Mouse (Mus musculus) naive thymus-derived CD4-positive, alpha-beta T cell, adult 2 months (primary cell): ENCODE data around the gene Per1.

Experiments
- DNase-seq: peaks from one replicate; pipeline ENCODE4 v3.0.0-alpha.2; 2011; ENCODE audit warnings: low read depth

Gene Per1

DNA sequence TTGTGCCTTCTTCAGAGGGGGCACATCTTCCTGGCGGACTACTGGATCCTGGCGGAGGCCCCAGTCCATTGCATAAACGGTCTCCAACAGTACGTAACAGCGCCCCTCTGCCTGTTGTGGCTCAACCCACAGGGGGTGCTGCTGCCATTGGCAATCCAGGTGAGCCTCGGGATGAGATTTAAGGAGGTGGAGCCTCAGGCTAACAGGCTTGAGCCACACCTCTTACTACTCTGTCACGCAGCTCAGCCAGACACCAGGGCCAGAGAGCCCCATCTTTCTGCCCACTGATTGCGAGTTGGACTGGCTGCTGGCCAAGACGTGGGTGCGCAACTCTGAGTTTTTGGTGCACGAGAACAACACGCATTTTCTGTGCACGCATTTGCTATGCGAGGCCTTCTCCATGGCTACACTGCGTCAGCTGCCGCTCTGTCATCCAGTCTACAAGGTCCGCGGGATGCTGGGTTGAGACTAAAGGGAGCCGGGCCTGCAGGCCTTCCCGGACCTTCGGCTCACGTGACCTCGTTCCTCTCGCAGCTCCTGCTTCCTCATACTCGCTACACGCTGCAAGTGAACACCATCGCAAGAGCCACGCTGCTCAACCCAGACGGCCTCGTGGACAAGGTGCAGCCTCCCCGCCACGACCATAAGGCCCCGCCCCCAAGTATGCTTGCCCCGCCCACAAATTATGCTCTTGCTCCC is 39.1 kb downstream of the Per1 start:
- DNase-seq: peak; percentile 59

- DNase-seq: no peak
Measured at GRCm38 (mm10) chr11:69134622-69134968, 39.6 kb downstream of the Per1 start.

GRCm38 (mm10) chr11:69135361-69135760 is 40.3 kb downstream of the Per1 start:
- no peak for DNase-seq

DNA sequence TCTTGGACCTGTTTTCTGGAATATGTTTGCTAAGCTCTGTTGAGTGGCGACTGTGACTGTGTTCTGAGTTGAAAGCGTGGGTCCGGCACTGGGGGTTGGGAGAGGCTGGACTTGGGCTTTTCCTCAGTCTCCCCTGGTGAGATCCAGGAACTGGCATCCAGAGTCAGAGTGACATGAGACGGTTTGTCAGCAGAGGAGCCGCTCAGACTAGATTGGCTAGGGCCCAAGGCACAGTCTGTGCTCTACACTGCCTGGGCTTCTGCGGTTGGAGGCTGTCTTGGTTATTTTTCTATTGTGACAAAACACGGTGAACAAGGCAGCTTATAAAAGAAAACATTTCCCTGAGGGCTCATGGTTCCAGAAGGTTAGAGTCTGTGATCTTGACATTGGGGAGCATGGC is 52.5 kb downstream of the Per1 start:
- DNase-seq: no peak

GRCm38 (mm10) chr11:69148451-69148960 is 53.5 kb downstream of the Per1 start:
- no peak for DNase-seq

GRCm38 (mm10) chr11:69149728-69150127 is 54.7 kb downstream of the Per1 start:
- DNase-seq: no peak

DNA sequence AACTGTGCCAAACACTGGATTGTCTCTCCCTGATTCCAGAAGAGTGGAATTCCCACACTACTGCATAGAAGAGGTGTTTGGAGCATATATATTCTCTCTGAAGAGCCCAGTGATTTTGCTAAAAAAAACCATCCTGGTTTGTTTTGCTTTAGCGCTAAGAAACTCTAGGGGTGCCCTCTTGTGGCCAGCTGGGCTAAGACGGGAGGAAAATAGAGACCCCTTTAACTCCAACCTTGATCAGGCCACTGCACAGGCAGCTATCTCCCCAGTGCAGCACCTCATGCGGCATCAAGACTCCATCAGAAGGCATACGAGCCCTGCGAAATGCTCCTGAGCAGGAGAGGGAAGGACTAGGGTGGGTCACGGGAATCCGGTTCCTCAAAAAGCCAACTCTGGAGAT is 55.4 kb downstream of the Per1 start:
- peak; percentile 76 for DNase-seq

DNA sequence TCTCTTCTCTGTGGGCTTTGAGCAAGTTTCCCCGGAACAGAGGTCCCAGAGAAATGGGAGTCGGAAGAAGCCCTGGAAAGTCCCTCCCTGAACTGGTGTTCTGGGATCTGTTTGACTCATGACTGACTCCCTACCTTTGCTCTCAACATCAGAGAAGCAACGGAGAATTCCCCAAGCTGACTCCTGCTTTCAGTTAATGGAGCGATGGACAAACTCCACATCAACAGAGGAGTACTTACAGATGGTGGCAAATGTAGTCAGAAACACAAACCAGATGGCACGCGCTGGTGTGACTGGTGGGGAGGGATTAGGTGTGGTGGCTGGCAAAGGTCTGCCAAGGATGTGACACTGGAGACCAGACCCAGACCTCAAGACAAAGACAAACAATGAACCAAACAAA is 56.0 kb downstream of the Per1 start:
- DNase-seq: no peak

DNA sequence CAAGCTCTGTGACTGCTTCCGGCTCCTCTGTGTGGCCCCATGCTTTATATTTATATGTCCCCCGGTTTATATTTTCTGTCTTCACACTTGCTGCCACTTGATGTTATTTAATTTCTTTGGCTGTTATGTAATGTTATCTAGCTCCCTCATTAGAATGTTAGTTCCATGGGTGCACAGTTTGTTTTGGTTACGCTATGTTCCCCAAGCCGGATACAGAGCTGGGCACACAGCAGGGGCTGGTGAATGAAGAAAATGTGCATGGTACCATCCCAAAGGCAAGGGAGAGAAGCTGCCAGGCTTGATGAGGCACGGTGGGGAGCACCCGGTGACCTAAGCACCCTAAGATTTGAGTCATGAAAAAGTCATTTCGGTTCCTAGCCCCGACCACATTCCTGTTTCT is 58.8 kb downstream of the Per1 start:
- DNase-seq: no peak

GRCm38 (mm10) chr11:69155351-69155750 is 60.3 kb downstream of the Per1 start:
- no peak for DNase-seq

DNA sequence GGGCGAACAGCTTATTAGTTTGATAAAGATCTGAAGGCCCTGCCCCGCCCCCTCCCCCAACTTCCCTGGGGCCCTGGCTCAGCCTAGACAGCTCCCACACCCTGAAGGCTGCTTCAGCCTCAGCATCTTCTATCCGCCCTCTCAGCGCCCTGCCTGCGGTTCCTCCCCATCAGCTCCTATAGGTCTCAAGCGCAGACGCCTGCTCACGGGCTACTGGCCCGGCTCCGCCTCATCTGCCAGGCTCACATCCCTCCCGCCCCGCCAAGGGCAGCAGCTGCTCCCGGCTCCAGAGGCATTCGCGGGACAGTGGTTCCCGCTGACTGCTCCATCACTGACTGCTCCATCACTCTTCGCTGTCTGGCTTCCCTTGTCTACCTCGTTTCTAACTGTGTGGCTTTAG is 61.8 kb downstream of the Per1 start, which contains the start of gene Alox12b:
Gene Alox12b, plus strand, starts transcription at position 190 of the 400 bp plus-strand sequence.
- DNase-seq: no peak
